Mouse (Mus musculus): ENCODE measurements around the gene Jag1. TPM values are rescaled to one million over a fixed set of nuclear protein-coding genes. Genes with fewer than 3 reads are reported as not detected.

Jag1 gene
- total RNA-seq, 2 experiments from 2014 or later: 10.6 to 16.7 TPM

DNA sequence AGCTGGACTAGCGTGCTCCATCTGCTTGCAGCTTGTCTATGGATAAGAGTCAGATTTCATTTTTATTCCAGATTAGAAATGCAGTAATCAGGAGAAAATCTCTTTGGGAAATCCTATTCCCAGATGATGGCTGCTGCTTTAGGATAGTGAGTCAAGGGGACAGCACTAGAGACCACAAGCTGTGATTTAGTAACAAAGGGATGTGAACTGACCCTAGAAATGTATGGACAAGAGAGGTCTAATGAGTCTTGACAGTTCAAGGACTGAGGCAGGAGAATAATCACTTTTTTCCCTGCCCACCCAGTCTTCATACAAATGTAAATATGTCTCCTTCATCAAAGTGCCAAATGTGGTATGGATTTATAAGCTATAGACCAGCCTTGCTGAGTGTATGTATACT is 52.6 kb downstream of the Jag1 start:
- no peak for DNase-seq

DNA sequence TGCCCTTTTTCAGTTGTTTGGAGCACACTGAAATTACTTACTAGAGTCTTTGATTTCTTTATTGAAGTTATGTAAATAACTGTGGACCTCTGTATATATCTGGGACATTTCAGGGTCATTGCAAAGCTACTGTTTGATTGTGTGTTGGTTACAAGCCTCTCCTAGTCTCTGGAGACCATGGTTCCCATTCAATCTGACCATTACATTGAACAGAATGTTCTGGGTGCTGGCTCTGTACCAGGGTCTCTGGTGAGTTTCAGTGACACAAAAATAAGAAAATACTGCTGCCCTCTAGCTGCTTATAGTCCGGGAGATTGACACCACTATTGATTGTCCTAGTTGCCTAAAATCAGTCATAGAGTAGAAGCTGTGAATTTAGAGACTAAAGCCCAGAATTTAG is 66.5 kb downstream of the Jag1 start:
- DNase-seq: no peak

DNA sequence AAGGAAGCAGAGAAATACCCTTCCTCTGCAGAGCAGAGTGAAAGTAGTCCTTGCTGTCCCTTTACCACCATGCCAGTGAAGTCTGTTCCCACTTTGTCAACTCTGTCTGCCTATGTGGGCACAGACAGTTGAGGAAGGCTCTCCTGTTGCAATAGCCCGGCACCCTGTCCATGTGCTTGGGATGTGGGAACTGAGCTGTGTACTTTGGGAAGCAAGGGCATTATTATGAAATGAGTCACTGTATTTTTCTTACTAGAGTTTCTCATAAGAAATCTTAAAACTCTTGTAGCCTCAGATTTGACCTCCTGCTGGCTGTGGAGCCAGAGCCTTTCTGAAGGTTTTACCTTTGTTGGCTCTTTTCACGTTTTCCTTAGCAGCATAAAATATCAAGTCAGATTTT is 67.1 kb downstream of the Jag1 start:
- no peak for DNase-seq

DNA sequence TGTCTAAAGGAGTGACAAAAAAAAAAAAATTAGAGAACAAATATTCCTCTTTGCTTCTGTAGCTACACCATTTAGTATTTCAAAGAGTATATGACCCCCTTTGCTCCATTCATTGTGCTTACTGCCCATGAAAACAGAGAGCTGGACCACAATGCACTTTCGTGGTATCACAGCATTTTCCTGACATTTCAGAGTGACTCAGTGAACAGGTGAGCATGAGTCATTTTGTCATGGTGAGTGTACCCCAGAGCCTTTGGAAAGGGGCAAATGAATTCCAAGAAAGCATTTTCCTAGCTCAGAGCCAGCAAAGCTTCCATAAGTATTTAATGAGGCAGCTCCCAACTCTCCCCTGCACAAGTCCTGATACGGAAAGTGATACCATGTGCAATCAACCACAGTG is 72.3 kb downstream of the Jag1 start:
- DNase-seq: no peak

Other genes starting within 250 kb of the Jag1 start
- 10 to 100 TPM; 11.2 to 19.3 TPM for gene AL731706.2, start 231.0 kb downstream of the Jag1 start, total RNA-seq (2021)
- gene Slx4ip, start 225.4 kb downstream of the Jag1 start, total RNA-seq (2021): 1 to 10 TPM; 2.5 to 2.6 TPM
- gene AL731706.1, start 225.3 kb downstream of the Jag1 start, total RNA-seq (2021): 10 to 100 TPM; 11.4 to 16.9 TPM
- 10 to 100 TPM; 18.6 to 23.8 TPM for gene Mkks, start 225.3 kb downstream of the Jag1 start, total RNA-seq (2021)

Measured in gastrocnemius, postnatal 10 days (tissue).